Mouse (Mus musculus): ENCODE measurements at regions not wholly inside any gene's neighbourhood (a gene's known extent, or its start where the extent isn't known, plus 50 kb on each side); places are given as distances from the start of the nearest gene placed in this dataset.

- DNase-seq = no peak
Observed at GRCm38 (mm10) chr1:144316251-144316650, 67.2 kb upstream of the Rgs1 start.

GRCm38 (mm10) chr1:144314382-144314781 lies 65.3 kb upstream of the Rgs1 start:
- DNase-seq = no peak

GRCm38 (mm10) chr1:144313318-144313717 lies 64.3 kb upstream of the Rgs1 start:
- no peak for DNase-seq

GRCm38 (mm10) chr1:144309901-144310300 lies 60.9 kb upstream of the Rgs1 start:
- no peak for DNase-seq

- DNase-seq = no peak
Observed at GRCm38 (mm10) chr1:144308313-144308712, 59.3 kb upstream of the Rgs1 start.

- DNase-seq = no peak
Observed at GRCm38 (mm10) chr1:144307854-144308285, 58.8 kb upstream of the Rgs1 start.

- DNase-seq = no peak
Observed at GRCm38 (mm10) chr1:144307017-144307853, 58.2 kb upstream of the Rgs1 start.

GRCm38 (mm10) chr1:144306284-144306683 lies 57.2 kb upstream of the Rgs1 start:
- no peak for DNase-seq

GRCm38 (mm10) chr1:144300670-144301069 lies 51.6 kb upstream of the Rgs1 start:
- no peak for DNase-seq
